Mouse (Mus musculus) T-helper 1 cell (primary cell): ENCODE measurements at regions not wholly inside any gene's neighbourhood (a gene's known extent, or its start where the extent isn't known, plus 50 kb on each side); places are given as distances from the start of the nearest gene placed in this dataset.
"Not testable (repeated sequence)": the region's sequence is repeated elsewhere in the genome, so short reads cannot be mapped to it uniquely, and the experiment has no call there.

Experiments used
- in situ Hi-C: fragments of 300-600 bp; cut with MboI, MseI; formaldehyde crosslinking; loops from one replicate; pipeline ENCODE4 v1.15.1; 2025; ENCODE audit warnings: high pct_unique_total_duplicates

DNA sequence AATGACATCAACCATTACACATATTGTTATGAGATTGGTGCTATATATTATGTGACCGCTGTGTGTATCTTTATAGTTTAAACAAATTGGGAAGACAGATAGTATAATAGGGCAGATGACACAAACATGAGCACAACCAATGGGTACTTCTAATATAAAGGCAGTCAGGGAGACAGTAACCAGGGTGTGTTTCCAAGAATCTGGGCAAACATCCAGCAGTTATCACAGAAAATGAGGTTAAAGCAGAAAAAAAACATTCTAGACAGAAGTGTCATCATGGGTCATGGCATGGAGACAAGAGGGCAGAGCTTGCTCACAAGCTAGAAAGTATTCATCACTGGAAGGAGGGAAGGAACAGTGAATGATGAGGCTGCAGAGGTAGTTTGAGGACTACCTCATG, 129.8 kb upstream of the Arhgap42 start:
- in situ Hi-C loops, result no loop called here

DNA sequence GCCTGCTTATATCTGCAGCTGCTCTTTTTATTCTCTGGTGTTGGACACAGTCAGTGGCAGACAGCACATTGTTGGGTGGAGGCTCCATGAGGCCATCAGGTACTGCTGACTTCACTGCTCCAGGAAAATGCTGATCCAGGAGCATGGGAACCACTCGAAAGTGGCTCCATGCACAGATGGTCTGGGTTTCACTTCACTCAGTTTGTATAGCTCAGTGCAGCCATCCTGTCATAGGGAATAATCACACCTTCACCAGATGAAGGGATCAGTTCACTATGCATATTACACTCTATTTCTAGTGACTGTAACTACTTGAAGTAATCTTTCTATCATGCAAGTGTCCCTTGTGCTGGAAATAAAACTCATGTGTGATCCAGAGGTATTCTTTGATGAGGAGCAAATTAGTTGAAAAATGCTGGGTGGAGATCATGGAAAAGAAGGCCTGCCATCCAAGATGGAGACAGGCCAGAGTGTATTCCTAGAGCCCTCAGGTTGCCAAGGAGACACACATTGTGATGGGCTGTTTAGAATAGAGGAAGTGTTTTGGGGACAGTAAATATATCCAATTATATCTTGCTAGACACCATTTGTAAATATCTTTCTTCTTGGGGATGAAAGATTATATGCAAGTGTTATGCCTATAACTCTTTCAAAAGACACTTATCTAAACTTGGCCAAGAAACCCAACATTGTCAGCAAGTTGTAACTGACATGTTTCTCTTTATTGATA, 103.7 kb upstream of the Arhgap42 start:
- in situ Hi-C loops, result no loop called here

DNA sequence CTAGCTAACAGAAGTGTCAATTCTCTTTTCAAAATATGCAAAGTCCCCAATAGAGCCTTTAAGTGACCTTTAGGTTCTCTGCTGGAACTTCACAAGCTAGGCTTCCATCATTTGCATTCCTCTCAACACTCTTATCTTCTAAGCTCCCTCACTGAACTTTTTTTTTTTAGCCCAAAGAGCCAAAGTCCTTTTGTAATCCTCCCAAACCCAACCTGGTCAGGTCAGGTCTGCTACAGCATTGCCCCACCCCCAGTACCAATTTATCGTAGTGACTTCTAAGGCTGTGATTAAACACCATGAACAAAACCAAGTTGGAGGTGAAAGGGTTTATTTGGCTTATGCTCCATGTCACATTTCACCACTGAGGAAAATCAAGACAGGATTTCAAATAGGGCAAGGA, 79.7 kb upstream of the Arhgap42 start:
- in situ Hi-C loops, result no loop called here

DNA sequence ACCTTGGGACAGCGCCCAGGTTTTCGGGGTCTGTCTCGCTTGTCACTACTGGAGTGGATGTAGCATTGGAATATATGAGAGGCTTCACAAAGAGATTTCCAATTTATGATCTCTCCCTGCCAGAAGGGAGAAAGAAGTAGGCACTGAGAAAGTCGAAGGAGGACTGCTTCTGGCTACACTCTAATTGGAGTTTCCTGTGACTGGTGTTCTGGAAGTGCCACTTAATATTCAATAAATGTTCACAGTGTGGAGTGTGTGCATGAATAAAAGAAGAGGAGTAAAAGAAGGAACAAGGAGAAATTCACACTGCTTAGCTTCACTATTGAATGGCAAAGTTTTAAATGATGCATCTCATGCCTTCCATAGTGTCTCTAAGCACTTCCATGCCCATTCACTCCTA, 77.1 kb upstream of the Arhgap42 start:
- in situ Hi-C loops, result no loop called here

DNA sequence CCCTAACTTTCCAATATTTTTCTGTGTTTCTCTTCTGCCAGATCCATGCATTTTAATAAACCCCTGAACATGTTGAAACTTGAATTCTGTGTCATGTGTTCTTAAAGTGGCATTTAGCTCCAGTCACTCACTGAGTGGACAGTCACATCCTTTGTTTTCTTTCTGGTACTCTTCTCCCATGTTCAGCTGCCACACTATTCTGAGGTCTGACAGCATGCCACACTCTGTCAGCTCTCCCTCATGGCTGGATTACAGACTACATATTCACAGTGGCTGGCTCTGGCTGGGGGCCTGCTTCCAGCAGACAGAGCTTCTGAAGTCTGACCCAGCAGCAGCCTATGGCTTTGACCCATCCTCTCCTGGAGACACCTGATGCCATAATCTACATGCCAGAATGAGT, 73.4 kb upstream of the Arhgap42 start:
- in situ Hi-C loops, result no loop called here

DNA sequence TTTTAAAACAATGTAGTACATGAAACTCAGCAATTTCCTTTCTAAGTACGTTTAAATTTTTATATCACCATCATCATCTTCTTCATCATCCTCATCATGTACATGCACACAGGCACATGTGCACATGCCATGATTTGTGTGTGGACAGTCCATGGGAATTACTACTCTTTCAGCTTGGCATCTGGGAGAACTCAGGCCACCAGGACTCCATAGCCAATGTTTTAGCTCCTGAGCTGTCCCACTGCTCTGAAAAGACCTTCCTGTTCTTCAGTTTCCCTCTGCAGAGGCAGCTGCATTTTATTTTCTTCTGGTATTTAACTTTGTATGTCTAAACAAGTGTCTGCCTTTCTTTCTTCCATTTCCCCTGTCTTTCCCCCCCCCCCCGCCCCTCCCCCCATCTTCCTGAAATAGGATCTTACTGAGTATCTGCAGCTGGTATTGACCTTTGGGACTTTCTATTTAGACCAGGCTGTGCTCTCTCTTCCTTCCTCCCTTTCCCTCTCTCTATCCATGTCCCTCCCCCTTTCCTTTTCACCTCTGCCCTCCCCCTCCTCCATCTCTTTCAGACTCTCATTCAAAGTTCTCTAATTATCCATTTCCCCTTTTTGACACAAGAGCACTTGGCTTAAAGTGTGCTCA, 72.8 kb upstream of the Arhgap42 start:
- in situ Hi-C loops, result no loop called here

DNA sequence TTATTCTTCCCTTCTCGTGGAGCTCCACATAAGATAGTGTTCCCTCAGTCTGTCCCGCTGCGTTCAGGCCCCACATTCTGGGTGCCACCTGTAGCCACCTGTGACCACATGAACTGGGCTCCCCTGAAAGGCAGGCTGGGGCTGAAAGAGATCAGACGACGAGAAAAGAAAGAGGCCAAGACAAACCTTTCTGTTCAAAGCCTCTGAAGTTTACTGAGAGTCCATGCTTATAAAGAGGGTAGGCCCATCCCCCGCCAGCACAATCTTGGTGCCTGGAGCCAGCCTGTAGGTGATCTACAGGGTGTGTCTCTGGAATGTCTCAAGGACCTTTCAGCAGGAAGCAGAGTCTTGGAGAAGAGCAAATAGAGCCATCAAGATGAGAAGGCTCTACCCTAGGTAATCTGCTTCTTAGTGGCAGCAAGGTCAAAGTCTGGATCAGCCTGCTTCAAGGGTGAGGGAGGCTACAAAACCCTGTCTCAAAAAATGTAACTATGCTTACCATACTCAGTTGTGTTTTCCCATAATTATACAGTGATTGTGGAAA, 72.2 kb upstream of the Arhgap42 start:
- in situ Hi-C loops, result not testable (repeated sequence)

DNA sequence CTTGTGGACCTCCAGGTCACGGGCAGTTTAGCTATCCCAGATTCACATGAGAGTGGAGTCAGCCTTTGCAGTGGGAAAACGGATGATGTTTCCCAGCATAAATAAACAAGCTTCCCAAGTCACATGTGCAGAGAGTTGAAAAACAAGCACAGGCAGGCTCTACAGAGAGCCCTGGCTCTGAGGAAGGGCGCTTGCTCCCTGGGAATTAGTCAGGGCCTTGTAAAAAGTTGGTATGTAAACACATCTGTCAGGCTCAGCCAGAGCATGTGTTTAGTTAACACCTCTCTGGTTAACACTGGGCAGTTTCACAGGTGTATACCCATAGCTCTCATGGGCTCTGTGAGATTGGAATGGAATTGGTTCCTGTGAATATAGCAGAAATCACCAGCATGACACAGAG, 51.9 kb upstream of the Arhgap42 start:
- in situ Hi-C loops, result no loop called here

DNA sequence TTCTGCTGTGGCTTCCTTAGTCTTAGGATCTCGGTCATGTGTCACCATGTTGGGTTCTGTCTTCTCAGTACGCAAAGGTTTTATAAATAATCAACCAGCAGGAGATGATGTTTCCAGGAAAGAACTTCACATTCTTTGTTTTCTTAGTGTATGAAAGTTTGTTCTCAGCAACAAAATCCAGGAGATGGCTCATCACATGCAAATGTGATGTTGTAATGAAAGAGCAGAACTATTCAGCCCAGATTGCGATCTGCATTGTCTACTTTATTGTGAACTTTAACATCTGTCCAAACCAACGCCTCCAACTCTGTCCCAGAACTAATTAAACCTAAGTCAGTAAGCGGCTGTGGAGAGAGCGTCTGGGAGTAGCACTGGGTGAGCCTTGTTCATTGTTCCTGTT, 50.7 kb upstream of the Arhgap42 start:
- in situ Hi-C loops, result no loop called here
